ENCODE assay signal across 8 mouse cellular contexts in genomic region chr9:83805164-83805976, GRCm38 (mm10). TPM values are rescaled to one million over a fixed set of nuclear protein-coding genes. Genes with fewer than 3 reads are reported as not detected.
DNase-seq lines count a peak whose midpoint lies in the region; ATAC-seq lines count a peak whose summit lies in the region.

No protein-coding gene starts in this region.

- H3K27ac ChIP-seq in hindbrain, embryonic 10.5 days: peak overlapping the region; percentile 91
- H3K27ac ChIP-seq in liver, embryonic 13.5 days: no peak overlapping the region

- no peak for ATAC-seq in liver, embryonic 13.5 days (ENCODE audit: low read depth)

- peak overlapping the region; percentile 75 for H3K4me3 ChIP-seq in hindbrain, embryonic 10.5 days
- peak overlapping the region; percentile 52 for H3K4me3 ChIP-seq in liver, embryonic 13.5 days (replicated peaks)

- peak overlapping the region; percentile 70 for H3K4me2 ChIP-seq in liver, embryonic 13.5 days

- peak; percentile 31 for DNase-seq in layer of hippocampus, adult 11-12 months (ENCODE audit: low spot score)
- no peak for DNase-seq in layer of hippocampus, adult 9-11 months
- DNase-seq in NIH3T3 (ENCODE audit: low read depth): peak; percentile 14
- DNase-seq in embryo, embryonic 11 days: peak; percentile 82
- peak; percentile 54 for DNase-seq in hindbrain, embryonic 10.5 days (ENCODE audit: low spot score)
- no peak for DNase-seq in liver, embryonic 13.5 days
- peak; percentile 29 for DNase-seq in retina, postnatal 7 days (ENCODE audit: low read depth, low spot score)
- DNase-seq in urinary bladder, postnatal 10 days (ENCODE audit: low spot score): no peak

- no peaks in the 10 kb centered on the region for H3K36me3 ChIP-seq in hindbrain, embryonic 10.5 days
- H3K36me3 ChIP-seq in liver, embryonic 13.5 days: no peaks in the 10 kb centered on the region

- no peaks in the 10 kb centered on the region for H3K9me3 ChIP-seq in hindbrain, embryonic 10.5 days
- no peaks in the 10 kb centered on the region for H3K9me3 ChIP-seq in liver, embryonic 13.5 days (replicated peaks)

- H3K27me3 ChIP-seq in hindbrain, embryonic 10.5 days (ENCODE audit: insufficient read depth, poor library complexity, severe bottlenecking): peaks cover 21% of the 10 kb centered on the region; the same call in 1 of the 2 replicates
- peaks cover 45% of the 10 kb centered on the region for H3K27me3 ChIP-seq in liver, embryonic 13.5 days

- peaks cover 18% of the 10 kb centered on the region for H3K4me1 ChIP-seq in hindbrain, embryonic 10.5 days (replicated peaks)
- peaks cover 13% of the 10 kb centered on the region for H3K4me1 ChIP-seq in liver, embryonic 13.5 days (replicated peaks)

- H3K9ac ChIP-seq in liver, embryonic 13.5 days: no peak overlapping the region

- under 1% methylated on average over 37 of the region's 37 CpGs for WGBS in hindbrain, embryonic 10.5 days
- 1% methylated on average over 37 of the region's 37 CpGs for WGBS in liver, embryonic 13.5 days (ENCODE audit: insufficient replicate concordance)

RNA-seq across cellular contexts. Expression of gene Elovl4, which starts 0.7 kb away (rescaled TPM):
- 25.6 and 29.3 TPM in 2 replicates for polyA plus RNA-seq in hindbrain, embryonic 10.5 days (2016; fragmentation: Nextera tagmentation; extraction: Ambion mirVana)
- polyA plus RNA-seq in liver, embryonic 13.5 days (2015; fragmentation: Nextera tagmentation; extraction: Ambion mirVana): 0.35 and 0.53 TPM in 2 replicates

RNA-seq across cellular contexts. Expression of gene Ttk, which starts 29.1 kb away (rescaled TPM):
- polyA plus RNA-seq in hindbrain, embryonic 10.5 days (2016; fragmentation: Nextera tagmentation; extraction: Ambion mirVana): 30.8 and 42.6 TPM in 2 replicates
- 20.2 and 26.1 TPM in 2 replicates for polyA plus RNA-seq in liver, embryonic 13.5 days (2015; fragmentation: Nextera tagmentation; extraction: Ambion mirVana)

Comparison
In these comparisons a context has a peak if more than half of its experiments do, and no peak if none do; other contexts are left out.
1. DNase-seq: peak in layer of hippocampus, adult 11-12 months (single experiment), NIH3T3 (single experiment), embryo, embryonic 11 days (single experiment), hindbrain, embryonic 10.5 days (single experiment) and retina, postnatal 7 days (single experiment); none in layer of hippocampus, adult 9-11 months (single experiment), liver, embryonic 13.5 days (single experiment) and urinary bladder, postnatal 10 days (single experiment).
2. RNA of gene Elovl4, which starts 0.7 kb away (polyA plus RNA-seq): 25.6 to 29.3 TPM in hindbrain, embryonic 10.5 days; 0.35 to 0.53 TPM in liver, embryonic 13.5 days; every median in the first group is over 10 times any median in the second.